Mouse (Mus musculus): ENCODE measurements at regions not wholly inside any gene's neighbourhood (a gene's known extent, or its start where the extent isn't known, plus 50 kb on each side); places are given as distances from the start of the nearest gene placed in this dataset.

DNA sequence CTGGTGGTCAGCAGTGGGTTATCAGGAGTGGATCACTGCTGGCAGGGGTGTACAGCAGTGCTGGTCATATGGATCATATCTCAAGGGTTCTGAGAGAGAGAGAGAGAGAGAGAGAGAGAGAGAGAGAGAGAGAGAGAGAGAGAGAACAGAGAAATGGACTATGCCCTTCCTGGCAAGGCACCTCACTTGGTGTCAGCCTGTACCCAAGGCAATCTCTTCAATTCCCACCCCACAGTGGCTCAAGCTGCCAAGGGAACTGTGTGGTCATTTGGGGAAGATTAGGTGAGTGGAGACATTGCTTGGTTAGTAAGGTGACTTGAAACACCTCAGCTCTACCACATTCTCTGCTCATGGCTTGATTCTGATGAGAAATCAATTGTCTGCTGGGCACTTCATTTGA, 80.8 kb upstream of the Agap1 start:
- no peak overlapping the region for H3K4me2 ChIP-seq (ENCODE audit: low read depth, low read length)
- no peaks in the 10 kb centered on the region for H3K27me3 ChIP-seq (ENCODE audit: control insufficient read depth, insufficient read depth, low read length)
- no peak overlapping the region for H3K9ac ChIP-seq (replicated peaks; ENCODE audit: low read depth, low read length)
- no peaks in the 10 kb centered on the region for H3K9me3 ChIP-seq (ENCODE audit: control insufficient read depth, low read length)
- H3K36me3 ChIP-seq (ENCODE audit: control insufficient read depth, insufficient read depth, low read length) = no peaks in the 10 kb centered on the region
- H3K4me1 ChIP-seq (ENCODE audit: control insufficient read depth, insufficient read depth, low read length) = no peaks in the 10 kb centered on the region
- no peak overlapping the region for H3K4me3 ChIP-seq (ENCODE audit: low read depth, low read length)
- H3K27ac ChIP-seq (ENCODE audit: low read depth, low read length) = no peak overlapping the region
- no peak for ATAC-seq (ENCODE audit: low read depth)

DNA sequence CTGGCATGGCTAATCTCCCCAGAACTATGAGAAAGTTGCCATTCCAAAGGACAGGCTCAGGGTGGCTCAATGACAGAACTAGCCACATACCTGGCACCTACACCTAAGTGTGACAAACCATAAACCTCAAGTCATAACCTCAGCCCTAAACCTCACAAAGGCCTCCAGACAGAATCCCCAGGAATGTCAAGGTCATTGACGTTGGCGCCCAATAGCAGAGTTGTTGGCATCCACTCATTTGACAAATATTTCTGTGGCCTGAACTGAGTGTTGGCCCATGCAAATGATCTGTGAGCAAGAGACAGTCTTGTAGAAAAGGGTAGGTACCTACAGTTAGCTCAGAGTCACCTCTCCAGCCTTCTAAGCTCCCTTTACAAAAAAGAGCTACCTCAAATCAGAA, 80.3 kb upstream of the Agap1 start:
- Histone ChIP-seq H3K9ac (replicated peaks; ENCODE audit: low read depth, low read length) (no peak overlapping the region), H3K9me3 (ENCODE audit: control insufficient read depth, low read length) (no peaks in the 10 kb centered on the region), H3K27ac (ENCODE audit: low read depth, low read length) (no peak overlapping the region), H3K4me3 (ENCODE audit: low read depth, low read length) (no peak overlapping the region), H3K4me1 (ENCODE audit: control insufficient read depth, insufficient read depth, low read length) (no peaks in the 10 kb centered on the region), H3K27me3 (ENCODE audit: control insufficient read depth, insufficient read depth, low read length) (no peaks in the 10 kb centered on the region), H3K36me3 (ENCODE audit: control insufficient read depth, insufficient read depth, low read length) (no peaks in the 10 kb centered on the region), H3K4me2 (ENCODE audit: low read depth, low read length) (no peak overlapping the region)
- WGBS = 94% methylated on average over 2 of the region's 2 CpGs
- ATAC-seq (ENCODE audit: low read depth) = no peak

DNA sequence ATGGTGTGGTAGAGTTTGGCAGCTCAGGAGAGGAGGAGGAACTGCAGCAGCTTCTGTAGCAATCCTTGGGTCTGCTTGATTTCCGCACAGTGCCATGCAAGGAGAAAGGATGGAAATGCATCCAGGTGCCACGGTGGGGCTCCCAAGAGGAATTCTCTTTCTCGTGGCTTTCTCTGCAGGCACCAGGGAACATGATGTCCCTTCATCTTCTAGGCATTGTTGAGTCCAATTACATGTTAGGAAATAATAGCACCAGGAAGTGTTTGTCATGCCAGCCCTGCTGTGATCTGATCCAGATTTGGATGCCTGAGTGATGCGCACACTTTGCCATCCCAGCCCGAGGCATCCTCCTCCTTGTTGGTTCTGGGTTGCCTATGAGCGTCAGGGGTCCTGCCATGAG, 72.6 kb upstream of the Agap1 start:
- Histone ChIP-seq H3K4me1 (ENCODE audit: control insufficient read depth, insufficient read depth, low read length) (no peaks in the 10 kb centered on the region), H3K9ac (replicated peaks; ENCODE audit: low read depth, low read length) (no peak overlapping the region), H3K4me2 (ENCODE audit: low read depth, low read length) (no peak overlapping the region), H3K36me3 (ENCODE audit: control insufficient read depth, insufficient read depth, low read length) (no peaks in the 10 kb centered on the region), H3K4me3 (ENCODE audit: low read depth, low read length) (no peak overlapping the region), H3K27ac (ENCODE audit: low read depth, low read length) (no peak overlapping the region), H3K9me3 (ENCODE audit: control insufficient read depth, low read length) (no peaks in the 10 kb centered on the region), H3K27me3 (ENCODE audit: control insufficient read depth, insufficient read depth, low read length) (no peaks in the 10 kb centered on the region)
- ATAC-seq (ENCODE audit: low read depth) = no peak
- WGBS = 84% methylated on average over 6 of the region's 6 CpGs

DNA sequence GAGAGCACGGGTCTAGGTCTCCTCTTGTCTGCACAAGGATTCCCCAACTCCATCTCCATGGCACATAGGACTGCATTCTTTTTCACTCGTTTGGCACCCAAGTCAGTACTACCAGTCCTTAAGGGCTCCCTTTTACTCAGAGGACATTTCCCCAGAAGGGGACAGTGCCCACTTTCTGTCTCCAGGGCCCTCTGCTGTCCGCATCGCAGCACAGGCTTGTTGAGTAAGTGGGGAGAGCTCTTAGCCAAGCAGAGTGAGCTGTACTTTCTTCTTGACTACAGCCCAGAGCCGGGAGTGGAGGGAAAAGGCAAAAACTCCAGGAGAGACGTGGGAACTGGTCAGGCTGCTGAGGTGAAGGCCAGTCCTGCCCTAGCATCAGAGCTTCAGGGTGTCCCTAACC, 69.5 kb upstream of the Agap1 start:
- 79% methylated on average over 6 of the region's 6 CpGs for WGBS
- H3K4me1 ChIP-seq (ENCODE audit: control insufficient read depth, insufficient read depth, low read length) = no peaks in the 10 kb centered on the region
- no peaks in the 10 kb centered on the region for H3K9me3 ChIP-seq (ENCODE audit: control insufficient read depth, low read length)
- H3K4me3 ChIP-seq (ENCODE audit: low read depth, low read length) = no peak overlapping the region
- H3K27me3 ChIP-seq (ENCODE audit: control insufficient read depth, insufficient read depth, low read length) = no peaks in the 10 kb centered on the region
- no peaks in the 10 kb centered on the region for H3K36me3 ChIP-seq (ENCODE audit: control insufficient read depth, insufficient read depth, low read length)
- H3K9ac ChIP-seq (replicated peaks; ENCODE audit: low read depth, low read length) = no peak overlapping the region
- no peak overlapping the region for H3K27ac ChIP-seq (ENCODE audit: low read depth, low read length)
- ATAC-seq (ENCODE audit: low read depth) = no peak
- no peak overlapping the region for H3K4me2 ChIP-seq (ENCODE audit: low read depth, low read length)

DNA sequence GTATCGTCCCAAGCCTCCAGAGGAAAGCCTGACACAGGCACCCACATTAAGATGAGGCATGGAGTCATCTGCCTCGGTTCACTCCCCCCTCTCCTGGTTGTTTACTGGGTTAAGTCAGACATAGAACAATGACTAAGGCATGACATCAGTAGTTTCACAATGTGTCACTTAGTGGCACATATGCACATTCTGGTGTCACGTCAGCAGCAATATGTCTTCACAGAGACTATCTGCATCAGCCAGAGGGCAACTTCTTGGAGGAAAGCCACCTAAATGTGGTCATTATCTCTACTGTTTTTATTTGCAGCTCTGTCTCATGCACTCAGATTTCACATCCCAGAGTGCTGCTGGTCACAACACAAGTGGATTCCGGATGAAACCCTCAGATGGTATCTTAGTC, 61.9 kb upstream of the Agap1 start:
- Histone ChIP-seq H3K9me3 (ENCODE audit: control insufficient read depth, low read length) (no peaks in the 10 kb centered on the region), H3K9ac (replicated peaks; ENCODE audit: low read depth, low read length) (no peak overlapping the region), H3K4me3 (ENCODE audit: low read depth, low read length) (no peak overlapping the region), H3K27ac (ENCODE audit: low read depth, low read length) (no peak overlapping the region), H3K4me2 (ENCODE audit: low read depth, low read length) (no peak overlapping the region), H3K4me1 (ENCODE audit: control insufficient read depth, insufficient read depth, low read length) (no peaks in the 10 kb centered on the region), H3K27me3 (ENCODE audit: control insufficient read depth, insufficient read depth, low read length) (no peaks in the 10 kb centered on the region), H3K36me3 (ENCODE audit: control insufficient read depth, insufficient read depth, low read length) (no peaks in the 10 kb centered on the region)
- 83% methylated on average over 4 of the region's 4 CpGs for WGBS
- no peak for ATAC-seq (ENCODE audit: low read depth)

DNA sequence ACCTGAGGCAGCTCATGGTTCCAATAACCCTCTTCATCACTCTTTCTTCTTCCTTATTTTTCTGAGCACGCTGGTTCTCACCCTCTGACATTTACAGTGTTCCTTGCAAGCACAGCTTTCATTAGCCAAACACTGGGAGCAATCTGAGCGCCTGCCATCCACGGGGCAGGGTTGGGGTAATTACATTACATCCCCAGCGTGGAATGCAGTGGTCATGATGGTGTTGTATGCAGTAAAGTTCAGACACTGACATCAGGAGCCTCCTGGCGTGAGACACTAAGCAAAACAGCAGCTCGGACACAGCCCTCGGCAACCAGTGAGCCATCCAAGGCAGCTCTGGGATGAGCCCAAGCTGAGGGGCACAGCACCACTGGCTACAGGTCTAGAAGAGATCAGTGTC, 60.1 kb upstream of the Agap1 start:
- no peaks in the 10 kb centered on the region for H3K4me1 ChIP-seq (ENCODE audit: control insufficient read depth, insufficient read depth, low read length)
- WGBS = 31% methylated on average over 7 of the region's 7 CpGs
- ATAC-seq (ENCODE audit: low read depth) = no peak

DNA sequence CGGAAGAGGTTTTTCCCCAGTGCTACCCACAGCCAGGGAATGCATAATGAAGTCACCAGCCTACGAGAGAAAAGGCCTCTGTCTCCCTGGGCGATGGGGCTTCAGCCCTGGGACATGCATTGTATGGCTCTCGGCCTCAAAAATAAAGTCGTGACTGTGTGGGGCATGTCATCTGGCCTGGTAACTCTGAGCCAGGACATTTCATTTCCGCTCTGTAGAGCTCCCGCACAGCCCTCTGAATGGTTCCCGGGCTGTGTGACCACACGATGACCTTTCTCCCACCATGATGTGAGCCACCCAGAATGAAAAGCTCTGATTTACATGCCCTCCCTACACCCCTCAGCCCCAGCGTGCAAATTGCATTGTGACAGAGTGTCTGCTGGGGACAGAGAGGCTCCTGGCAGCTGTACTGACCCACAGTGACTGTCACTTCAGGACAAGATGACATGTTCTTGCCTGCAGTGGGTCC, 53.8 kb upstream of the Agap1 start:
- Histone ChIP-seq H3K36me3 (ENCODE audit: control insufficient read depth, insufficient read depth, low read length) (no peaks in the 10 kb centered on the region), H3K4me2 (ENCODE audit: low read depth, low read length) (no peak overlapping the region), H3K9me3 (ENCODE audit: control insufficient read depth, low read length) (no peaks in the 10 kb centered on the region), H3K27me3 (ENCODE audit: control insufficient read depth, insufficient read depth, low read length) (no peaks in the 10 kb centered on the region), H3K27ac (ENCODE audit: low read depth, low read length) (peak overlapping the region; percentile 22; the same call in 1 of the 2 replicates), H3K9ac (replicated peaks; ENCODE audit: low read depth, low read length) (no peak overlapping the region), H3K4me1 (ENCODE audit: control insufficient read depth, insufficient read depth, low read length) (no peaks in the 10 kb centered on the region), H3K4me3 (ENCODE audit: low read depth, low read length) (no peak overlapping the region)
- 9% methylated on average over 10 of the region's 10 CpGs for whole genome bisulfite sequencing
- ATAC-seq (ENCODE audit: low read depth) = peak; percentile 90

More for the DNA sequence above, 60.1 kb upstream of the Agap1 start:
- no peaks in the 10 kb centered on the region for H3K36me3 ChIP-seq (ENCODE audit: control insufficient read depth, insufficient read depth, low read length)
- no peak overlapping the region for H3K4me2 ChIP-seq (ENCODE audit: low read depth, low read length)
- H3K27me3 ChIP-seq (ENCODE audit: control insufficient read depth, insufficient read depth, low read length) = no peaks in the 10 kb centered on the region
- H3K9ac ChIP-seq (replicated peaks; ENCODE audit: low read depth, low read length) = no peak overlapping the region
- no peak overlapping the region for H3K4me3 ChIP-seq (ENCODE audit: low read depth, low read length)
- H3K27ac ChIP-seq (ENCODE audit: low read depth, low read length) = no peak overlapping the region
- no peaks in the 10 kb centered on the region for H3K9me3 ChIP-seq (ENCODE audit: control insufficient read depth, low read length)

DNA sequence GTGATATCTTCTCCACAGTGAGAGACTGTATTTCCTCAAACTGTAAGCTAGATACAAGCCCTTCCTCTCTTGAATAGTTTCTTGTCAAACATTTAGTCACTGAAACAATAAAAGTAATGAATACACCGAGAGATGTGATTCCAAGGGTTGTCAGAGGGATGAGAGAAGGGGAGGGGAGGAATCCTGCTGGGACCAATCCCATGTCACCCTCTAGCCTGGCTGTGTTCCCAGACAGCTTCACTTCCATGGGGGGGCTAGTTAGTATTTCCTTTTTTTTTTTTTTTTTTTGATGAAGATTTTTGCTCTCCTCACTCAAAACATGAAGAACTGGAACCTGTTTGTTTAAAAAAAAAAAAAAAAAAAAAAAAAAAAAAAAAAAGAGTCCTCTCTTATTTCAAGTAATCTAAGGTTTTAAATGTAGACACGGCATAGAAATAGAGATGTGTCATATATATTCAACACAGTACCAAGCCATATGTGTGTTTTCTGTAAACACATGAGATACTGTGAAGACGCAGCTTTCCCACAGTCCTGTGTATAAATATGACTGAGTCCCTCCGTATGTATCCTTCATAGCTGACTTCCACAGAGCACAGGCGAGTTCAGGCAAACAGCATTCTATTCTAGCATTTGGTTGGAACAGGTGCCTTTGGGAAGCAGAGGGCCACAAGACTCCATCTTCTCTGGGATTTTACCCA, 51.9 kb upstream of the Agap1 start:
- Histone ChIP-seq H3K27ac (ENCODE audit: low read depth, low read length) (no peak overlapping the region), H3K9me3 (ENCODE audit: control insufficient read depth, low read length) (no peaks in the 10 kb centered on the region), H3K4me1 (ENCODE audit: control insufficient read depth, insufficient read depth, low read length) (no peaks in the 10 kb centered on the region), H3K36me3 (ENCODE audit: control insufficient read depth, insufficient read depth, low read length) (no peaks in the 10 kb centered on the region), H3K4me3 (ENCODE audit: low read depth, low read length) (no peak overlapping the region), H3K27me3 (ENCODE audit: control insufficient read depth, insufficient read depth, low read length) (no peaks in the 10 kb centered on the region), H3K9ac (replicated peaks; ENCODE audit: low read depth, low read length) (no peak overlapping the region), H3K4me2 (ENCODE audit: low read depth, low read length) (no peak overlapping the region)
- ATAC-seq (ENCODE audit: low read depth) = no peak
- WGBS = 81% methylated on average over 5 of the region's 5 CpGs

DNA sequence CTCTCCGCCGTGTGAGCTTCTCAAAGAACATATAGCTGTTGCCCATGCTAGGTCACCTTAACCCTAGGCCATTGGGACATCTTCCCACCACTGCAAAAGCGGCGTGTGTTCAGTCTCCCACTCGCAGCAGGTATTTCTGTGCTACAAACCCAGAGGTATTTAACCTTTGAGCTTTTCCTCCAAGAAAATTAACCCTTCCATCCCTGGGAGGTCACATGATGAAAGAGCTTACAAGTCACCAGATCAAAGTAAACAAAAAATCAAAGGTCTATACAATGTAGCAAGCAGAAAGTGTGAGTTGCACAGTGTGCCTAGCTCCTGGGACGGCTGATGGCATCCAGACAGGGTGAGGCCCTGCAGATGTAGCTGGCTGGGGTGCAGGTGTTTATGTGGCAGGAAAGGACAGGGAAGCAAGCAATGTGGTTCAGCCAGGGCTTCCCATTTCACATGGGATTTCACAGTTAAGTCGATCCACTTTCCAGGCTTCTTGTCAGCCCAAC, 51.0 kb upstream of the Agap1 start:
- Histone ChIP-seq H3K4me3 (ENCODE audit: low read depth, low read length) (no peak overlapping the region), H3K27ac (ENCODE audit: low read depth, low read length) (no peak overlapping the region), H3K9ac (replicated peaks; ENCODE audit: low read depth, low read length) (no peak overlapping the region), H3K4me2 (ENCODE audit: low read depth, low read length) (no peak overlapping the region), H3K9me3 (ENCODE audit: control insufficient read depth, low read length) (no peaks in the 10 kb centered on the region), H3K27me3 (ENCODE audit: control insufficient read depth, insufficient read depth, low read length) (no peaks in the 10 kb centered on the region), H3K36me3 (ENCODE audit: control insufficient read depth, insufficient read depth, low read length) (no peaks in the 10 kb centered on the region), H3K4me1 (ENCODE audit: control insufficient read depth, insufficient read depth, low read length) (no peaks in the 10 kb centered on the region)
- WGBS = 76% methylated on average over 7 of the region's 7 CpGs
- no peak for ATAC-seq (ENCODE audit: low read depth)
